Mouse (Mus musculus): ENCODE results near the gene Rasgrp2.

The Rasgrp2 gene

GRCm38 (mm10) chr19:6399285-6400095 lies at the start of gene Rasgrp2:
Gene Rasgrp2 (plus strand): TSS chr19:6399340.
- peak; percentile 82 for DNase-seq

GRCm38 (mm10) chr19:6351431-6352106 lies 47.6 kb upstream of the Rasgrp2 start:
- no peak for DNase-seq

- DNase-seq = no peak
Observed at GRCm38 (mm10) chr19:6352107-6352505, 47.0 kb upstream of the Rasgrp2 start.

- no peak for DNase-seq
Observed at GRCm38 (mm10) chr19:6354030-6354429, 45.1 kb upstream of the Rasgrp2 start.

GRCm38 (mm10) chr19:6361291-6361690 lies 37.8 kb upstream of the Rasgrp2 start:
- no peak for DNase-seq

- DNase-seq = no peak
Observed at GRCm38 (mm10) chr19:6363091-6363410, 36.1 kb upstream of the Rasgrp2 start.

GRCm38 (mm10) chr19:6363411-6364240 lies 35.5 kb upstream of the Rasgrp2 start, which contains the start of gene Sf1:
Gene Sf1 (plus strand): TSS chr19:6363690.
- peak; percentile 100 for DNase-seq

- peak; percentile 95 for DNase-seq
Observed at GRCm38 (mm10) chr19:6364317-6364725, 34.8 kb upstream of the Rasgrp2 start.

GRCm38 (mm10) chr19:6364842-6365241 lies 34.3 kb upstream of the Rasgrp2 start:
- no peak for DNase-seq

GRCm38 (mm10) chr19:6370175-6370574 lies 29.0 kb upstream of the Rasgrp2 start:
- no peak for DNase-seq

- DNase-seq = no peak
Observed at GRCm38 (mm10) chr19:6372433-6372832, 26.7 kb upstream of the Rasgrp2 start.

- peak; percentile 93 for DNase-seq
Observed at GRCm38 (mm10) chr19:6373539-6374400, 25.4 kb upstream of the Rasgrp2 start.

- no peak for DNase-seq
Observed at GRCm38 (mm10) chr19:6374571-6374970, 24.6 kb upstream of the Rasgrp2 start.

GRCm38 (mm10) chr19:6375423-6376254 lies 23.5 kb upstream of the Rasgrp2 start:
- DNase-seq = no peak

- peak; percentile 82 for DNase-seq
Observed at GRCm38 (mm10) chr19:6376255-6376564, 22.9 kb upstream of the Rasgrp2 start.

- no peak for DNase-seq
Observed at GRCm38 (mm10) chr19:6376643-6377042, 22.5 kb upstream of the Rasgrp2 start.

- DNase-seq = no peak
Observed at GRCm38 (mm10) chr19:6377327-6378040, 21.7 kb upstream of the Rasgrp2 start.

GRCm38 (mm10) chr19:6380411-6381166 lies 18.6 kb upstream of the Rasgrp2 start:
- DNase-seq = no peak

- no peak for DNase-seq
Observed at GRCm38 (mm10) chr19:6381238-6381637, 17.9 kb upstream of the Rasgrp2 start.

- DNase-seq = no peak
Observed at GRCm38 (mm10) chr19:6382323-6382924, 16.7 kb upstream of the Rasgrp2 start.
